Mouse (Mus musculus) cortical plate, adult 2 months (tissue): ENCODE measurements around the gene Sh2d3c. TPM values are rescaled to one million over a fixed set of nuclear protein-coding genes. Genes with fewer than 3 reads are reported as not detected.

Source experiments
- H3K27ac ChIP-seq: fragments of 200-500 bp; 2 replicates; pipeline ENCODE4 v1.5.1; 2012; ENCODE audit warnings: low read length, control low read depth, inconsistent platforms; ENCODE audit not compliant: insufficient read depth
- H3K4me1 ChIP-seq: fragments of 200-500 bp; 2 replicates; pipeline ENCODE4 v1.6.1; 2011; ENCODE audit warnings: low read length; ENCODE audit not compliant: control insufficient read depth, insufficient read depth
- H3K4me3 ChIP-seq: fragments of 200-500 bp; 2 replicates; pipeline ENCODE4 v1.5.1; 2011; ENCODE audit warnings: mild to moderate bottlenecking, low read length, control low read depth; ENCODE audit not compliant: insufficient read depth
- CTCF ChIP-seq: fragments of 200-500 bp; IDR thresholded peaks from 2 replicates; pipeline ENCODE4 v1.5.1; 2011; ENCODE audit warnings: mild to moderate bottlenecking, control low read depth, low read length; ENCODE audit not compliant: insufficient read depth; ENCODE audit errors: extremely low read depth
- POLR2A ChIP-seq: fragments of 200-500 bp; IDR thresholded peaks from 2 replicates; pipeline ENCODE4 v1.6.1; 2011; ENCODE audit warnings: mild to moderate bottlenecking, low read length, control low read depth; ENCODE audit not compliant: insufficient read depth; ENCODE audit errors: extremely low read depth
- polyA plus RNA-seq: library from polyadenylated mRNA; depleted of rRNA; stranded (reverse); fragments of >200 nt; gene quantifications from 2 replicates; pipeline ENCODE4 v1.2.3, GENCODE M21; 2012; rRNA removed

Sh2d3c gene
- 29.7 and 31.5 TPM in 2 replicates for polyA plus RNA-seq

DNA sequence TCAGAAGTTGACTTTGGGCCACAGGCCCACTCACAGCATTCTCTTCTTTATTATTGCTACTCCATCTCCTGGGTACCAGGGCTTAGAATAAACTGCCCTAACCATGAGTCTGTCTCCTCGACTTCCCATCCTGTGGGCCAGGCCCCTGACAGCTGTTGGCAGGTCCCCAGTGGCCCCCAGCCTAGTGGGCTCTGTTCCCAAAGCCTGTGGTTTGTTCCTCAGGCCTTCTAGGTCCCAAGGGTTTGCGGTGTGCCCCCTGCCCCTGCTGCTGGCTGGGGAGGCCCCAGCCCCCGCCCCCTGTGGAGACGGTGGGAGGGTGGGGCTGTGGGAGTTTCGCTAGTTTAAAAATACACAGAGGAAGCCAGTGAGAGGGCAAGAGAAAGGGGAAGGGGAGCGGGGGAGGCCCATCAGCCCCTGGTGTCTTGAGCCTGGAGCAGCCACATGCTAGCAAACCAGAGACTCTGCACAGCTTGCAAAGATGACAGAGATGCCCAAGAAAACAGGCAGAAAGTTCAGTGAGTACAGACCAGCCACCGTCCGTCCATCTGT, at the start of gene Sh2d3c:
Gene Sh2d3c (plus strand): TSS at position 375 of the 549 bp plus-strand sequence.
- no peak within 1 kb of the TSS for H3K4me3 ChIP-seq
- no peak for TF ChIP-seq POLR2A
- no peak for TF ChIP-seq CTCF
- H3K27ac ChIP-seq, result no peak within 1 kb of the TSS
- no peaks in the 10 kb centered on the region for H3K4me1 ChIP-seq

DNA sequence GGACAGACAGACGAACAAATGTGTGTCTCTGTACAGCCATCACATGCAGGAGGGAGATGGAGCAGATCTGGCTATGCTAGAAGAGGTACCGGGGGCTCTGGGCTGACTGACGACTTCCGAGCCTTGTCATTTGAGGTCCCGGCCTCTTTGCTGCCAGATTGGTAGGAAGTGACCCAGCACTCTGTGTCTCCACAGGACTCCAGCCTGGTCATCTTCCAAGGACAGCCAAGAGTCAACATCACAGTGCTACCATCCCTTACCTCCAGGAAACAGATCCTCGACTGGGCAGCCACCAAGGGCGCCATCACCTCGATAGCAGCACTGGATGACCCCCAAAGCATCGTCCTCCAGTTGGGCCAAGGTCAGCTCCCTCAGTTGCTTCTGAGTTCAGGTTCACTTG, 49.7 kb upstream of the Sh2d3c start:
- H3K4me3 ChIP-seq, result no peak overlapping the region
- H3K27ac ChIP-seq, result no peak overlapping the region
- TF ChIP-seq CTCF (no peak), POLR2A (no peak)
- H3K4me1 ChIP-seq, result no peaks in the 10 kb centered on the region

DNA sequence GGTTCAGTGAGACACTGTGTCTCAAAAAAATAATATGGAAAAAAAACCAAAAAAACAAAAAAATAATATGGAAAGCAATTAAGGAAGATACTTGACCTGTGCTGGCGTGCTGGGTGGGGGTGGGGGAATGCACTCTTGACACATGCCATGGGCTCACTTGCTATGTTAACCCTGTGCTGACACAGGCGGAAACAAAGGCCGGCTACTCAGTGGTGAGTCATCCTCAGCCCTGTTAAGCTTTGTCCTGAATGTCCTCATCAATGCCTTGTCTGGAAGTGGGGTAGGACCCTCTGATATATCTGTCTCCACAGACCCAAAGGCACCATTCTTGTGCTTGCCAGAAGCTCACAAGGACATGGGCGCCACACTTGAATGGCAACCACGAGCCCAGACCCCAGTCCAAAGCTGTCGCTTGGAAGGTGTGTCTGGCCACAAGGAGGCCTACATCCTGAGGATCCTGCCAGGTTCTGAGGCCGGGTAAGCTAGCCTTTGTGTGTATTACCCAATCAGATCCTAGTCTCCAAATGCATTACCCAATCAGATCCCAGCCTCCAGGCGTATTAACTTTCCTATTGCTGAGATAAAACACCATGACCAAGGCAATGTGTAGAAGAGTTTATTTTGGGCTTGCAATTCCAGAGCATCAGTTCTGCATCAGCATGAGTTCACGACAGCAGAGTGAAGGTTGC, 48.8 kb upstream of the Sh2d3c start:
- Histone ChIP-seq H3K4me1 (no peaks in the 10 kb centered on the region), H3K4me3 (no peak overlapping the region), H3K27ac (no peak overlapping the region)
- TF ChIP-seq POLR2A, result no peak
- TF ChIP-seq CTCF, result no peak

DNA sequence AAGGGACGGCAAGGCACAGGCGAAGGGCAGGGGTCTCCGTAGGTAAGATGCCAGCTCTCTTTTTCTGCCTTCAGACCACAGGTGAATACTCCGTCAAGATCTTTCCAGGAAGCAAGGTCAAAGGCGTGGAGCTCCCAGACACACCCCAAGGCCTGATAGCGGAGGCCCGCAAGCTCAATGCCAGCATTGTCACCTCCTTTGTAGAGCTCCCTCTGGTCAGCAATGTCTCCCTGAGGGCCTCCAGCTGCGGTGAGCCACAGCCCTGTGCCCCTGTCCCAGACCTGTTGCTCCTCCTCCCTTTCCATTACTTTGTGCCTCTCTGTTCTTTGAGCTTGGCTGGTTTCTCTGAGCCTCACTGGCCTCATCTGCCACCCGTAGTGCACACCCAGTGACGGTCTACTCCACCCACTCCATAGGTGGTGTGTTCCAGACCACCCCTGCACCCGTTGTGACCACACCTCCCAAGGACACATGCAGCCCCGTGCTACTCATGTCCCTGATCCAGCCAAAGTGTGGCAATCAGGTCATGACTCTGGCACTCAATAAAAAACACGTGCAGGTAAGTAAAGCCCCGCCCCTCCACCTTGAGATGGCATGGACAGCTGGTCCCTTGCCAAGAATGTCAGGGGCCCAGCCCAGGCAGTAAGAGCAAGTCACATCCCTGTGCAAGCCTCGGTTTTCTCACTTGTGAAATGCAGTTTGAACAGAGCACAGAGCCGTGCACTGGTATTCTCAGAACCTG, 47.5 kb upstream of the Sh2d3c start:
- Histone ChIP-seq H3K27ac (no peak overlapping the region), H3K4me1 (no peaks in the 10 kb centered on the region), H3K4me3 (no peak overlapping the region)
- TF ChIP-seq POLR2A, result no peak
- TF ChIP-seq CTCF, result no peak

DNA sequence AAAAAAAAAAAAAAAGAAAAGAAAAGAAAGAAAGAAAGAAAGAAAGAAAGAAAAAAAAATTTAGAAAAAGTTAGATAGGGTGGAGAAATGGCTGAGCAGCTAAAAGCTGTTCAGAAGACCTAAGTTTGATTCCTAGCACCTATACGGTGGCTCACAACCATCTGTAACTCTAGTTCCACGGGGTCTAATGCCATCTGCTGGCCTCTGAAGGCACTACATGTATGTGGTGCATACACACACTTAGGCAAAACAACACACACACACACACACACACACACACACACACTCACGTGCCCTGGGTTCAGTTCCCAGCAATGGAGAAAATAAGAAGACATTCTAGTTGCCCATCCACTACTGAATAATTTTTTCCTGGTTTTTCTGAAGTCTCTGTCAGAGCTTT, 44.0 kb upstream of the Sh2d3c start:
- H3K4me1 ChIP-seq, result peaks cover 2% of the 10 kb centered on the region
- no peak overlapping the region for H3K4me3 ChIP-seq
- no peak for TF ChIP-seq CTCF
- no peak for TF ChIP-seq POLR2A
- no peak overlapping the region for H3K27ac ChIP-seq

DNA sequence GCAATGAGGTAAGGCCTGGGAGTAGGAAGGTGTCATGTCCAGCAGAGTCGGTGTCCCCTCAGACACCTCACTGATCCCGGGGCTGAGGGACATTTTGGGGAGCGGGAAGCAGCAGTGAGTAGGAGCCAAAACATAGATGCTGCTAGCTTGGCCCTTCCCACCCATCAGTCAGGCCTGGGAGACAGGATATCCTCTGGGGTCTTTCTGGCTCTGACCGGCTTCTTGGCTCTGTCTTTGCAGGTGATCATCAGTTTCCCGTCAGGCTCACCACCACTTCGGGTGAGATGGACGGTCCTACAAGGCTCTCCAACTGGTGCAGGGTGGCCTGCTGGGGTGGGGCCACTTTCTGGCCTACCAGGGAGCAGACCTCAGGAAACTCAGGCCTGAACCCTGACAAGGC, 43.2 kb upstream of the Sh2d3c start:
- H3K27ac ChIP-seq, result no peak overlapping the region
- TF ChIP-seq CTCF (no peak), POLR2A (no peak)
- H3K4me3 ChIP-seq, result no peak overlapping the region
- peaks cover 2% of the 10 kb centered on the region for H3K4me1 ChIP-seq

DNA sequence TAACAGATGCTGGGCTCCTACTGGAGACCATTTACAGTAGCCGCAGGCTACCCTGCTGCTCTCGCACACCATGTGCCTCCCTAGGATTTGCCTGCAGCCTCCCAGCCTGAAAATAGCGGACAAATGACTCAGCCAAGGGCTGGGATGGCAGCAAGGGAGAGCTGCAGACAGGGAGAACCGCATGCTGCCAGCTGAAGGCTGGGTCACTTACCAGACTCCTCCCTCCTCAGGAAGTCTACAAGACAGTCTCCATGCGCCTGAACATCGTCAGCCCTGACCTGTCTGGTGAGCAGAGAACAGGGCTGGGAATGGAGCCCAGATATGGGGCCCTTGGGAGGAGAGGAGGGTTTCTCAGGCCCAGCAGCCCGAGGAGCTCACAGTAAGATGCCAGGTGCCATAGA, 40.8 kb upstream of the Sh2d3c start:
- Histone ChIP-seq H3K4me1 (peaks cover 2% of the 10 kb centered on the region), H3K27ac (no peak overlapping the region), H3K4me3 (no peak overlapping the region)
- TF ChIP-seq POLR2A (no peak), CTCF (no peak)

DNA sequence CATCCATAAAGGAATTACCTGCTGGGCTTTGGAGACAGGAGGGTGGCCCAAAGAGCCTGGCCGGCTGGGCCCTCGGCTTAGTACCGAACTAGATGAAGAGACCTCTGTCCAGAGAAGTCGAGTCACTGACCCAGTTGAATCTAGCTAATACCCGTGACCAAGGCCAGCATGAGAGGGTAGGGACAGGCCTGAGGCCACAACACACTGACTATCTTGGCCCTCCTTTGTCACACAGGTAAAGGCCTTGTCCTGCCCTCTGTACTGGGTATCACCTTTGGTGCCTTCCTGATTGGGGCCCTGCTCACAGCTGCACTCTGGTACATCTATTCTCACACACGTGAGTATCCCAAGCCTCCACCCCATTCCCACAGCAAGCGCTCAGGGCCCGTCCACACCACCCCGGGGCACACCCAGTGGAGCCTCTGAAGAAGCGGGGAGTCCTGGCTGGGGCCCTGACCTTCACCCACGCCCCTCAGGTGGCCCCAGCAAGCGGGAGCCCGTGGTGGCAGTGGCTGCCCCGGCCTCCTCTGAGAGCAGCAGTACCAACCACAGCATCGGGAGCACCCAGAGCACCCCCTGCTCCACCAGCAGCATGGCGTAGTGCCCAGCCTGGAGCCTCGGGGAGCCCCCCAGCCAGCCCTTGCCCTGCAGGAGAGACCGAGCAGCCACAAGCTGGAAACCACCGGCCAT, 39.7 kb upstream of the Sh2d3c start:
- Histone ChIP-seq H3K27ac (no peak overlapping the region), H3K4me3 (no peak overlapping the region), H3K4me1 (peaks cover 2% of the 10 kb centered on the region)
- TF ChIP-seq POLR2A, result no peak
- no peak for TF ChIP-seq CTCF

DNA sequence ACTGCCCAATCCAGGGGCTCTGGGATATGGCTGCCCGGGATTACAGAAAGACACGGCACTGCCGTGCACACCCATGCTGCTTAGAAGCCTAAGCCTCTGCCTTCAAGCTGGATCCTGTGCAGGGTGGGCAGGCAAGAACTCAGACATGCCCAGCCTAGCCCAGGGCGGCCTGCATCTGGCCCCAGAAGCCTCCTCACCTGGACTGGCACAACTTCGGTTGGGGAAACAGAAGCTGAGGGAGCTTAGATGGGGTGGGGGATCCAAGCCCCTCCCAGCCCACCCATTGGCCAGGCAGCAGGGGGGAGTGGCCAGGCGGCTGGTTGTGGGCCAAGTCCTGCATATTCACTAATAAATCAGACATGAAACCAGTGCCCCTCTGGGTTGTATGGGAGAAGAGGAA, 39.1 kb upstream of the Sh2d3c start:
- H3K27ac ChIP-seq, result no peak overlapping the region
- H3K4me1 ChIP-seq, result peaks cover 2% of the 10 kb centered on the region
- TF ChIP-seq CTCF (no peak), POLR2A (no peak)
- H3K4me3 ChIP-seq, result no peak overlapping the region
